Mouse (Mus musculus): Measurements from ENCODE around the gene Tmeff2. TPM values are rescaled to one million over a fixed set of nuclear protein-coding genes. Genes with fewer than 3 reads are reported as not detected.

The Tmeff2 gene
- polyA plus RNA-seq, 1 experiment from 2014 or later = 3.4 TPM

Small RNAs within 50 kb of the gene (microRNA-seq; reads per million reads assigned to microRNA genes)
- gene Gm25736 = not detected

Data from lung, embryonic 15.5 days (tissue).